Mouse (Mus musculus): ENCODE data around the gene Fndc3b.

Gene Fndc3b

DNA sequence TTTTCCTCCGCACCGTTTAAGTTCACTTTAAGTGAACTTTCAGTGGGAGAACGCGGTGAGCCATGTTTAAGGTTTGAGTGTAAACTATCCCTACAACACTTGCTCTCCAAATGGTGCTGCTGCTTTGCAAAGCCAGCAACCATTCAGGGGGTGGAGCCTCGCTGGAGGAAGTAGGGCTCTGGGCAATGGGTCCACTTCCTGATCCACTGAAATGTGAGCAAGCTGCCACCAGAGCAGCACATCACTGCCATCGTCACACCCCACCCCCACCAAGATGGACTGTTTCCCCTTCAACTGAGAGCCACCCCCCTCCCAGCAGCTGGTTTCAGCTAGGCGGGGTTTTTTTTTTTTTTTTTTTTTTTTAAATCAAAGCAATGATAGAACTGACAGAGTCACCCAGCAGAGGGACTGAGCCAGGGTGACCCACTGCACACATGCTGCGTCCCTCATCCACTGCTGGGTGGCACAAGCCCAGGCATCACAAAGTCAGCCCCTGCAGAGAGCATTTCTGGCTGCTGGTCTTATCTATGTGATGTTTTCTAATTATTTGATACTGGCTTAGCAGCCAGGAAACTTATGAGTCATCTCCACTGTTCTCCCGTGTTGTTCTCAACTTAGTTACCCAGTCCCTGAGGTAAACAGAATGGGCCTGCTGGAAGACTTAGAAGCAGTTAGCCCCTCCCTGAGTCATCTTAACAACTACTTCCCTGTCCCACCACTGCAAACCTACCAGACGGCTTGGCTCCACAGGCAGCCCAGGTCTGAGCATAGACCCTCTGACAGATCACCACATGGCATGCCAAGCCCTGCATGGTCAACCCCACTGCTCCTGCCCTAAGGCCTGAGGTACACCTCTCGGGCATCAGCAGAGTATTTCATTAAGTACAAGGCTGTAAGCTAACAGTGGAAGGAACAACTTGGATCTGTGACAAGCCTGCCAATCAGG, 112.4 kb downstream of the Fndc3b start:
- peak; percentile 41 for DNase-seq (ENCODE audit: low read depth, low spot score)

DNA sequence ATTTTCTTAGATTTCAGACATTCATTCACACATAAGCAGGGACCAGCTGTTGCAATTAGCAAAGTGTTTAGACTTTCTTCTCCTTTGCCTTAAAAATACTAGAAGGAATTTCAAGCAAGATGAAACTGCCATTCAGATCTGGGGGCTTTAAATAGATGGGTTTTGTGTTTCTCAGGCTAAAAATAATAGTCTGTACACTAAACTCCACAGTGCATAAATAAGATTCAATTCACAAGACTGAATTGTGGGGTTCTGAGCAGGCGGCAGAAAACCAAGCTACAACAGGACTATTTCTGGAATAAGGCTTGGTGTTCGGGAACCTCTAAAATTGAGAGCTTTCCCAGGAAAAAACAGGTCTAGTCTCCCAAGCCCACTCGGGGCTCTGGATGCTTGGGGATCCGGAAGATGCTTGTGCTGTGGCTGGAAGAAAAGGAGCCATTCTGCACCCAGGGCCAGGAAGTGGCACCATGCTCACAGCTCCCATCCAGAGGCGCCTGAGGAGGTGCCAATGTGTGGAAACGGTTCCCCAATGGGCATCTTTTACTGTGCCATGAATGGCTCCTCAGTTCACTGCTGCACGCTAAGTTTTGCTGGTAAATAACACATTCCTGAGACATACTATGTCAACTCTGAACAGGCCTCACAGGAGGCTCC, 117.5 kb downstream of the Fndc3b start:
- DNase-seq (ENCODE audit: low read depth, low spot score) = no peak

DNA sequence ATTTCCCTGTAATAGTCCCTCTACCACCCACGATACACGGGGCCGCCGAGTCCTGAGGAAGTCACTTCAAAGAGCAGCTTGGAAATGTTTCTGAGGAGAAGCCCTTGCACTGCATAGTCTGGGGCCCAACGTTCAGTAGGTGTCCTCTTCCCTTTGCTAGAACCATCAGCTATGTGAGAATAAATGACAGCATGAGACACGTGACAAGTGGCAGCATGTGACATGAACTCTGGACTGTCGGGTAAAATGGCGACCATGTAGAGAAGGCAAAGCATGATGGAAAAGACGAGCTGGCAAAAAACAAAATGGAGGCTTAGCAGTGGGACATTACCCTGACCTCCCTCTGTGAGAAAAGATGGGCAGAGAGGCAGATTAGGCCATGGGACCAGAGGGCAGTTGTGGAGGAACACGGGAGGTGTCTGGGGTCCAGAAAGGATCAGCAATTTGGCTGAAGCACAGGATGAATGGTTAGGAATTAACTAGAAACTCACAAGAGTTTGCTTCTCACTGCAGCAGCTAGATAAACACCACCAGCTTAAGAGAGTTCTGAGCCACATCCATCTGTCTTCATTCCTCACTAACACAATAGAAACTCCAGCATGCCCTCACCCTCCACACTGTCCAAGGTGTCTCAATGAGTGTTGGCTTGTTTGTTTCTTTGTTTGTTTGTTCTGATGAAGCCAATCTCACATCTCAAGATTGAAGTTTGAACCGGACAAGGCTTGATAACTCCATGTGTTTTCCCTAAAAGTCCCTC, 118.2 kb downstream of the Fndc3b start:
- no peak for DNase-seq (ENCODE audit: low read depth, low spot score)

GRCm38 (mm10) chr3:27590823-27591222, 120.3 kb downstream of the Fndc3b start:
- DNase-seq (ENCODE audit: low read depth, low spot score) = no peak

GRCm38 (mm10) chr3:27589305-27589704, 121.8 kb downstream of the Fndc3b start:
- no peak for DNase-seq (ENCODE audit: low read depth, low spot score)

DNA sequence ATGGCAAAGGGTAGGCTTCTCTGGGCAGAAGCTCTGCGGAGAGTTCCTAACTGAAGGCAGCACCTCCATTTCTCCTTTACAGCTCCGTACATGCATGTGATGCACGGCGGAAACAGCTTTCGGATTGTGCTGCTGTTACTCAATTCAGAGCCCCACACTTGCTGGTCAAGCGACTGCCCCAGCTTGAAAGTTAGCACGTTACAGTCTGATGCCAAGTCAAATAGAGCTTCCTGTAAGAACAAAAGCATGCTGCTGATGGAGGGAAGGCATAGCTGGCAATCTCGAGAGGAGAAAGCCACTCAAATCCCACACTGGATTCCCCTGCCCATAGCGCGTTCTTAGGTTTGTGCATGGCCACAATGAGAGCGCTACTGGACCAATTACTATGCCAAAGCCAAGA, 122.5 kb downstream of the Fndc3b start:
- peak; percentile 19 for DNase-seq (ENCODE audit: low read depth, low spot score)

DNA sequence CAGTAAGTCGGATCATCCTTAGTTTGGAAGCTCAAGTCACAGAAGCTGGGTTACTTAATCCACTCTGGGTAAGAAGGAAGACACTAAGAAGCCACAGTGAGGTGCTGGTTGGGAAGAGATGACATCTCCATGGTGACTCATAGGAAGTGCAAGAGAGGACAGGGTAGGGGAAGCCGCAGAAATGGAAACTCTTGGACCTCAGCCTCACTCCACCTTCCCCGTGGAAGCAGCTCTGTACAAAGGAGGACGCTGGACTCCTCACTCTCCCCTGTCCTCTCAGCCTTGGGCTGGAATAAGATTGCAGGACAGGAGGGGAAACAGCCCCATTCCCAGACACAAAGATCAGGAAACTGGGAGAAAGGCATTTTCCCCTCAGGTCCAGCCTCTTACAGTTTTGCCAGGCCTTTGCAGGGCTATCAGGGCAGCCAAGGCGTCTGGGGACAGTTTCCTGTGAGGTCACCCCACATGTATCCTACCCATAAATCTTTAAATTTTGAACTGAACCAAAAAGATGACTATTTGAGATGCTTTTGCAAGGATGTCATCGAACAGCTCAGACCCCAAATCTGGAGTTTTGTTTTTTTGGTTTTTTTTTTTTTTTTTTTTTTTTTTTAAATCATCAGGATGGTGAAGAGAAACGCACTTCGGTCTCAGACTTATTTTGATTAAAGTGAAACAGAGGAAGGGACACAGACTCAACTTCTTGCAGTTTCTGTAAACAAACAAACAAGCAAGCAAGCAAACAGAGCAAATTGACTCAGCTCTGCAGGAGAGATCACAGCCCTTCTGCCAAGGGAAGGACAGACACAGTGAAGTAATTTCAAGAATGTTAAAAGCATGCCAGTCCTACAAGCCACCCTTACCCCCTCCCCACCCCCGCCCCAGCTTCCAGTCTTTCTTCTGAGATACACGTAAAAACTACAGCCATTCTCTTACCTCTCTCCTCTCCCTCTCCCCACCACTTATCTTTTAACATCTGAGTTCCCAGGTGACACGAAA, 126.2 kb downstream of the Fndc3b start:
- DNase-seq (ENCODE audit: low read depth, low spot score) = peak; percentile 19

DNA sequence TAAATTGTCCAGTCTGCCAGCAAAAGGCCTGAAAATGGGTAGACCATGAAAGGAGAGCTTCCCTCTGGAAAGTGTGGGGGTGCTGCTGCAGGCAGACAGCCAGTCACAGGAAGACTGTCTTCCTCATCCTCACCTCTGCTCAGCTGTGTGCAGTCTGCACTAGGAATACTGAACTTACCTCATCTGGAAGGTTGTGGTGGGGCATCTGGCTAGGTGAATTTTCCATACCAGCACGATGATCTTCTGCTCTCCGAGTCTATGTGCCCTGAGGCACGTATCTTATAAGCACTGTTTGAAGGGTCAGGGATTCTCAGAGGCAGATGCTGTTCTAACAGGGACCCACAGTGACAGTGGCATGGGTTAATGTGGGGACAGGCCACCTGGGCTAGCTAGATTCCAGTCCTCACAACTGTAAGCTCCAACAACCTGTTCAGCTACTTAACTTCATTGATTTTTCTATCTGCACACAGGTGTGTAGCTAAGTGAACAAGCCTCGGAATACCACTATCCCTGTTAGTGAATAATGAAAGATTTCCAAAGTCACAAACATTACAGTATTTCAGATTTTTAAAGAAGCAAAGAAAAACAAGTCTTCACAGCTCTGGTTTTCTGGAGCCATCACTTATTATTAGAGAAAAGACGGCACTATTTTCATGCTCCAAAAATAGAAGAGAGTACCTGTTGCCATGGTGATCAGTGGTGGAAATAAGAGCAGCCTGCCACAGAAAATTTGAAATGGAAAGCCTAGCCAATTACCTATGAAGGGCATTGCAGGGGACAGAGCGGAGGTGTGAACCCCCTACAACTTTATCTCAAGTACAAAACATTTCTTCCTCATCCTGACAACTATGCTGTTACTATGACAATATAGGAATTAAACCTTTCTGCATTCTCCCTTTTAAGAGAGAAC, 128.9 kb downstream of the Fndc3b start:
- no peak for DNase-seq (ENCODE audit: low read depth, low spot score)

DNA sequence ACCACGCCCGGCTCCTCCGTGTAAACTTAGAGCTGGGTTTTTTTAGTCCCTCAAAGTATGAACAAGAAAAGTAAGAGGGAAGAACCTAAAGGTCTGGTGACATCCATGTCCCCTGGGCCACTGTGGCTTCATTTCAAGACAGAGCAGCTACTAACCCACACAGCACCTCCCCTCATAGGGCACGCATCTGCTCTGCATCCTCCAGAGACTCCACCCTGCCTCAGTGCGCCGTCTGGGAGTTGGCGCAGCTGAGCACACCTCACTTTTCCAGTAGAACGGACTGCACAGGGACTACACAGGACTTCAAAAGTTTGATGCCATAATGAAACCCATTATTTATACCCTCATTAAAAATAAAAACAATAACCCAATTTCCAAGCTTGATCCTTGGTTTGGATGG, 130.2 kb downstream of the Fndc3b start:
- DNase-seq (ENCODE audit: low read depth, low spot score) = peak; percentile 20

- DNase-seq (ENCODE audit: low read depth, low spot score) = no peak
Measured at GRCm38 (mm10) chr3:27579894-27580613, 131.1 kb downstream of the Fndc3b start.

DNA sequence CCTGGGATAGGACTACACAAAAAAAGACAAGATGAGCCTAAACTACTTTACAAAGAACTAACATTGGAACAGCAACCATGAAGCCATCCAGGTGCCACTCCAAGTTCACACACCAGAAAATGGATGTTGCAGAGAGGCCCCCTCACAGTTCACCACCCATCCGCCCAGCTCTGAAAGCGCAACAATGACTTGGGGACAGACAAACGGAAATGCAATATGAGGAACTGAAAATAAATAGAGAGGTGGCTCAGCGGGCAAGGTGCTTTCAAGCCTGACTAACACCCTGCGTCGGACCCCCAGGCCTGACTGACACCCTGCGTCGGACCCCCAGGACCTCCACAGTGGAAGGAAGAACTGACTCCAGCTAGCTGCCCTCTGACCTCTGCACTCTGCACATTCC, 131.9 kb downstream of the Fndc3b start:
- DNase-seq (ENCODE audit: low read depth, low spot score) = no peak

- no peak for DNase-seq (ENCODE audit: low read depth, low spot score)
Measured at GRCm38 (mm10) chr3:27577349-27578025, 133.6 kb downstream of the Fndc3b start.

GRCm38 (mm10) chr3:27574241-27574640, 136.9 kb downstream of the Fndc3b start:
- no peak for DNase-seq (ENCODE audit: low read depth, low spot score)

DNA sequence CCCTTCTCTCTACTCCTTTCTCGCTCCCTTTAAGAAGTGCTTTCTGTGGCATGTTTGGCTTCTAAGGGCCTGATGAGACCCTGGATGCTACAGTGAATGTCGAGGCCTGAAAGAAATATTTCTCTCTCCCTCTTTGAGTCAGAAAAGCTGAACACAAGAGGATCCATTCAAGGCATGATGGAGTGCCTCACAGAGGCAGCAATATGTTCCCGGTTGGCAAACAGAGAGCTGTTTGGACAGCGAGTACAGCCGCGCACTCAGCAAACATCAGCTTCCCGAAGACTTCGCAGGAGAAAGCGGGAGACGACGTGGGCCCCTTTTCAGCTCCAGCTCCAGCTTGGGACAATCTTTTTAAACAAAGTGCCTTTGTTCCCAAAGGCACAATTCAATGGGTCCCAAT, 137.6 kb downstream of the Fndc3b start:
- DNase-seq (ENCODE audit: low read depth, low spot score) = no peak

GRCm38 (mm10) chr3:27572305-27572704, 138.8 kb downstream of the Fndc3b start:
- DNase-seq (ENCODE audit: low read depth, low spot score) = peak; percentile 10

DNA sequence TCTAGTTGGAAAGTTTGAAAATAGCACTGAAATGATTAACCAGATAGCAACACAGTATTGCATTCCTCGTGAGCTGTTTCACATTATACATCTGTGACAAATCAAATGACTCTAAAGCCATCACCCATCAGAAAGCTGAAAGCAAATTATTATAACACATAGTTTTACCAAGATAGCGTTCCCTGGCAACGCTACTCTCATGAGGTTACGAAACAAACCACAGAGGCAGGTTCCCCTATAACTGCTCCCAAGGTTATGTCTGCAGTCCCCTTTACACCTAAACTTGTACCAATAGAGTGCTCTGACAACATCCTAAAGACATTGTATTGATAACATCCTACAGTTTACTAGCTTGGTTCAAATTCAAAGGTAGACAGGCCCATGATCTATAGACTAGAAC, 145.8 kb downstream of the Fndc3b start:
- DNase-seq (ENCODE audit: low read depth, low spot score) = no peak

DNA sequence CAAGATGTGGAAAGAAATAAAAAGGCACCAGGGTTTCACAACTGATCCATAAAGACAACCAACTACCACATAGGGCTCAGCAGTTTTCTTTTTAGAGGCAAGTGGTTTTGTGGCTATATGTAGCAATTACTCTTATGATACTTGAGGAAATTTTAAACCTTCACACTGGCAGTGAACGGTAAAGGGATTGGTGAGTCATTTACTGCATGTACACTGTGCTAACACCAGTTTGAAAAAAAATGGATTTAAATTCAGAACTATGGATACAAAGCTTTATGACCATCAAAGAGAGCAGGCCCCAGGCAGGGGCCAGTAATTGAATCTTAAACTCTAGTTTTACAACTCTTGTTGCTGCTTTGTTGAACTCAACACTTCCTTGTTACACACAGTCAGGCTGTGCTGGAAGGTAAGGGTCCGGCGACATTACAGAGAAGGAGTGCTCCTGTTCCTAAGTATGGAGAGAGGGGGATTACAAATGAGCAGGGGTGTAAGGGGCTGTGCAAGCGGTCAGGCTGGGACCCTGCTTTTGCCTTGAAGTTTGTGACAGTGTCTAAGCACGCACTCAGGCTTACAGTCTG, 148.0 kb downstream of the Fndc3b start:
- DNase-seq (ENCODE audit: low read depth, low spot score) = no peak

DNA sequence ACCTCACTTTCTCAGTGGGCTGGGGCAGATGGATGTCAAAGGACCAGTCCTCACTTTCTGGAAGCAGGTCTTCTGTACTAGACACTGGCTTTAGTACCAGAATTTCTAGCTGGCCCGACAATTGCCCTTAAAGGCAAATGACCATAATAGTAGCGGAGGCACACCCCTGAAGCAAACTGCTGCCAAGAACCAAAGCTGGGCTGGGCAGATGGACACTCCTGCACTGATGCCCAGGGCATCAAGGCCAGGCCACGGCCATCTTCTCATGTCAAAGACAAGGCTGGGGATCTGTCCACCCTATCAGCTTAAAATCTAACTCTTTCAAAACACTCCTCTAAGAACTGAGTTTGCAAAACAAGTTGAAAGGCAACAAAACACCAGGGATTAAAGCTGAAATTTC, 148.6 kb downstream of the Fndc3b start:
- DNase-seq (ENCODE audit: low read depth, low spot score) = no peak
